Mouse (Mus musculus): ENCODE measurements around the gene Tmem63c. TPM values are rescaled to one million over a fixed set of nuclear protein-coding genes. Genes with fewer than 3 reads are reported as not detected.
A peak's percentile ranks its signal among the peaks of the same experiment; 100 is the strongest.

The Tmem63c gene
- polyA plus RNA-seq, 1 experiment from 2014 or later, result not detected

GRCm38 (mm10) chr12:86983470-86984193 lies 37.5 kb upstream of the Tmem63c start:
- H3K27ac ChIP-seq (replicated peaks; ENCODE audit: low read depth, low read length), result no peak overlapping the region
- H3K36me3 ChIP-seq (ENCODE audit: control insufficient read depth, insufficient read depth, low read length), result no peaks in the 10 kb centered on the region
- DNase-seq (ENCODE audit: low spot score) (peak; percentile 89), ATAC-seq (ENCODE audit: insufficient number of reproducible peaks, low FRiP score, low TSS enrichment, low read depth) (peak; percentile 63; the same call in 1 of the 2 replicates)
- no peak overlapping the region for H3K4me3 ChIP-seq (ENCODE audit: low read depth, low read length)
- H3K9ac ChIP-seq (ENCODE audit: low read length), result no peak overlapping the region
- no peaks in the 10 kb centered on the region for H3K4me1 ChIP-seq (ENCODE audit: control insufficient read depth, insufficient read depth, low read length)
- WGBS, result 3% methylated on average over 28 of the region's 28 CpGs
- H3K4me2 ChIP-seq (ENCODE audit: low read depth, severe bottlenecking), result peak overlapping the region; percentile 4; the same call in 1 of the 2 replicates
- H3K27me3 ChIP-seq (ENCODE audit: control insufficient read depth, insufficient read depth, low read length), result peaks cover 30% of the 10 kb centered on the region
- no peaks in the 10 kb centered on the region for H3K9me3 ChIP-seq (ENCODE audit: control insufficient read depth, low read length)

- ATAC-seq (ENCODE audit: insufficient number of reproducible peaks, low FRiP score, low TSS enrichment, low read depth) (no peak), DNase-seq (ENCODE audit: low spot score) (peak; percentile 80)
- H3K4me1 ChIP-seq (ENCODE audit: control insufficient read depth, insufficient read depth, low read length), result no peaks in the 10 kb centered on the region
- H3K36me3 ChIP-seq (ENCODE audit: control insufficient read depth, insufficient read depth, low read length), result no peaks in the 10 kb centered on the region
- no peaks in the 10 kb centered on the region for H3K9me3 ChIP-seq (ENCODE audit: control insufficient read depth, low read length)
- H3K4me2 ChIP-seq (ENCODE audit: low read depth, severe bottlenecking), result no peak overlapping the region
- no peak overlapping the region for H3K4me3 ChIP-seq (ENCODE audit: low read depth, low read length)
- 8% methylated on average over 6 of the region's 6 CpGs for WGBS
- peaks cover 36% of the 10 kb centered on the region for H3K27me3 ChIP-seq (ENCODE audit: control insufficient read depth, insufficient read depth, low read length)
- no peak overlapping the region for H3K27ac ChIP-seq (replicated peaks; ENCODE audit: low read depth, low read length)
- H3K9ac ChIP-seq (ENCODE audit: low read length), result no peak overlapping the region
These were observed 37.0 kb upstream of the Tmem63c start for GRCm38 (mm10) chr12:86984194-86984555.

- ATAC-seq (ENCODE audit: insufficient number of reproducible peaks, low FRiP score, low TSS enrichment, low read depth) (no peak), DNase-seq (ENCODE audit: low spot score) (no peak)
- Histone ChIP-seq H3K27ac (replicated peaks; ENCODE audit: low read depth, low read length) (no peak overlapping the region), H3K4me1 (ENCODE audit: control insufficient read depth, insufficient read depth, low read length) (no peaks in the 10 kb centered on the region), H3K9ac (ENCODE audit: low read length) (no peak overlapping the region), H3K27me3 (ENCODE audit: control insufficient read depth, insufficient read depth, low read length) (peaks cover 60% of the 10 kb centered on the region), H3K4me2 (ENCODE audit: low read depth, severe bottlenecking) (no peak overlapping the region), H3K4me3 (ENCODE audit: low read depth, low read length) (no peak overlapping the region), H3K36me3 (ENCODE audit: control insufficient read depth, insufficient read depth, low read length) (no peaks in the 10 kb centered on the region), H3K9me3 (ENCODE audit: control insufficient read depth, low read length) (no peaks in the 10 kb centered on the region)
- 79% methylated on average over 4 of the region's 4 CpGs for WGBS
These were observed 34.6 kb upstream of the Tmem63c start for GRCm38 (mm10) chr12:86986562-86986961.

- no peak for DNase-seq (ENCODE audit: low spot score)
- peaks cover 61% of the 10 kb centered on the region for H3K27me3 ChIP-seq (ENCODE audit: control insufficient read depth, insufficient read depth, low read length)
These were observed 32.9 kb upstream of the Tmem63c start for GRCm38 (mm10) chr12:86988227-86988626.

GRCm38 (mm10) chr12:86989378-86989777 lies 31.8 kb upstream of the Tmem63c start:
- Histone ChIP-seq H3K36me3 (ENCODE audit: control insufficient read depth, insufficient read depth, low read length) (no peaks in the 10 kb centered on the region), H3K27me3 (ENCODE audit: control insufficient read depth, insufficient read depth, low read length) (peaks cover 51% of the 10 kb centered on the region), H3K27ac (replicated peaks; ENCODE audit: low read depth, low read length) (no peak overlapping the region), H3K9me3 (ENCODE audit: control insufficient read depth, low read length) (no peaks in the 10 kb centered on the region), H3K4me3 (ENCODE audit: low read depth, low read length) (no peak overlapping the region), H3K4me1 (ENCODE audit: control insufficient read depth, insufficient read depth, low read length) (no peaks in the 10 kb centered on the region), H3K4me2 (ENCODE audit: low read depth, severe bottlenecking) (no peak overlapping the region; the same call in 1 of the 2 replicates), H3K9ac (ENCODE audit: low read length) (no peak overlapping the region)
- DNase-seq (ENCODE audit: low spot score) (no peak), ATAC-seq (ENCODE audit: insufficient number of reproducible peaks, low FRiP score, low TSS enrichment, low read depth) (no peak)
- 7% methylated on average over 15 of the region's 15 CpGs for WGBS

More at GRCm38 (mm10) chr12:86988227-86988626, 32.9 kb upstream of the Tmem63c start:
- H3K36me3 ChIP-seq (ENCODE audit: control insufficient read depth, insufficient read depth, low read length), result no peaks in the 10 kb centered on the region
- H3K9ac ChIP-seq (ENCODE audit: low read length), result no peak overlapping the region
- ATAC-seq (ENCODE audit: insufficient number of reproducible peaks, low FRiP score, low TSS enrichment, low read depth), result no peak
- H3K9me3 ChIP-seq (ENCODE audit: control insufficient read depth, low read length), result no peaks in the 10 kb centered on the region
- no peaks in the 10 kb centered on the region for H3K4me1 ChIP-seq (ENCODE audit: control insufficient read depth, insufficient read depth, low read length)
- no peak overlapping the region for H3K27ac ChIP-seq (replicated peaks; ENCODE audit: low read depth, low read length)
- no peak overlapping the region for H3K4me3 ChIP-seq (ENCODE audit: low read depth, low read length)
- 40% methylated on average over 16 of the region's 16 CpGs for WGBS
- no peak overlapping the region for H3K4me2 ChIP-seq (ENCODE audit: low read depth, severe bottlenecking)

GRCm38 (mm10) chr12:86989890-86990754 lies 31.0 kb upstream of the Tmem63c start, which contains the start of gene Zdhhc22:
TSS of gene Zdhhc22 (minus strand) at chr12:86990430.
- H3K4me2 ChIP-seq (ENCODE audit: low read depth, severe bottlenecking), result peak within 1 kb of the TSS; percentile 27; the same call in 1 of the 2 replicates
- H3K4me1 ChIP-seq (ENCODE audit: control insufficient read depth, insufficient read depth, low read length), result no peaks in the 10 kb centered on the region
- DNase-seq (ENCODE audit: low spot score), result peak; percentile 78
- H3K27ac ChIP-seq (replicated peaks; ENCODE audit: low read depth, low read length), result no peak within 1 kb of the TSS
- no peaks in the 10 kb centered on the region for H3K9me3 ChIP-seq (ENCODE audit: control insufficient read depth, low read length)
- WGBS, result under 1% methylated on average over 60 of the region's 68 CpGs
- peak; percentile 50 for ATAC-seq (ENCODE audit: insufficient number of reproducible peaks, low FRiP score, low TSS enrichment, low read depth)
- H3K9ac ChIP-seq (ENCODE audit: low read length), result no peak within 1 kb of the TSS
- peak within 1 kb of the TSS; percentile 15; the same call in 1 of the 2 replicates for H3K4me3 ChIP-seq (ENCODE audit: low read depth, low read length)
- H3K36me3 ChIP-seq (ENCODE audit: control insufficient read depth, insufficient read depth, low read length), result no peaks in the 10 kb centered on the region
- H3K27me3 ChIP-seq (ENCODE audit: control insufficient read depth, insufficient read depth, low read length), result peaks cover 51% of the 10 kb centered on the region

- H3K4me1 ChIP-seq (ENCODE audit: control insufficient read depth, insufficient read depth, low read length), result no peaks in the 10 kb centered on the region
- no peaks in the 10 kb centered on the region for H3K36me3 ChIP-seq (ENCODE audit: control insufficient read depth, insufficient read depth, low read length)
- no peak overlapping the region for H3K4me3 ChIP-seq (ENCODE audit: low read depth, low read length)
- no peak overlapping the region for H3K27ac ChIP-seq (replicated peaks; ENCODE audit: low read depth, low read length)
- peaks cover 51% of the 10 kb centered on the region for H3K27me3 ChIP-seq (ENCODE audit: control insufficient read depth, insufficient read depth, low read length)
- H3K4me2 ChIP-seq (ENCODE audit: low read depth, severe bottlenecking), result no peak overlapping the region
- DNase-seq (ENCODE audit: low spot score) (no peak), ATAC-seq (ENCODE audit: insufficient number of reproducible peaks, low FRiP score, low TSS enrichment, low read depth) (no peak)
- 48% methylated on average over 2 of the region's 2 CpGs for WGBS
- no peak overlapping the region for H3K9ac ChIP-seq (ENCODE audit: low read length)
- H3K9me3 ChIP-seq (ENCODE audit: control insufficient read depth, low read length), result no peaks in the 10 kb centered on the region
These were observed 30.4 kb upstream of the Tmem63c start for GRCm38 (mm10) chr12:86990755-86991110.

- Histone ChIP-seq H3K4me1 (ENCODE audit: control insufficient read depth, insufficient read depth, low read length) (no peaks in the 10 kb centered on the region), H3K4me2 (ENCODE audit: low read depth, severe bottlenecking) (no peak overlapping the region), H3K27ac (replicated peaks; ENCODE audit: low read depth, low read length) (no peak overlapping the region), H3K36me3 (ENCODE audit: control insufficient read depth, insufficient read depth, low read length) (no peaks in the 10 kb centered on the region), H3K9me3 (ENCODE audit: control insufficient read depth, low read length) (no peaks in the 10 kb centered on the region), H3K4me3 (ENCODE audit: low read depth, low read length) (no peak overlapping the region), H3K27me3 (ENCODE audit: control insufficient read depth, insufficient read depth, low read length) (peaks cover 30% of the 10 kb centered on the region), H3K9ac (ENCODE audit: low read length) (no peak overlapping the region)
- peak; percentile 55 for DNase-seq (ENCODE audit: low spot score)
- 39% methylated on average over 4 of the region's 4 CpGs for WGBS
- no peak for ATAC-seq (ENCODE audit: insufficient number of reproducible peaks, low FRiP score, low TSS enrichment, low read depth)
These were observed 27.0 kb upstream of the Tmem63c start for GRCm38 (mm10) chr12:86994166-86994565.
